Comparison of ENCODE assay signal across 10 mouse cellular contexts in the genomic region with DNA sequence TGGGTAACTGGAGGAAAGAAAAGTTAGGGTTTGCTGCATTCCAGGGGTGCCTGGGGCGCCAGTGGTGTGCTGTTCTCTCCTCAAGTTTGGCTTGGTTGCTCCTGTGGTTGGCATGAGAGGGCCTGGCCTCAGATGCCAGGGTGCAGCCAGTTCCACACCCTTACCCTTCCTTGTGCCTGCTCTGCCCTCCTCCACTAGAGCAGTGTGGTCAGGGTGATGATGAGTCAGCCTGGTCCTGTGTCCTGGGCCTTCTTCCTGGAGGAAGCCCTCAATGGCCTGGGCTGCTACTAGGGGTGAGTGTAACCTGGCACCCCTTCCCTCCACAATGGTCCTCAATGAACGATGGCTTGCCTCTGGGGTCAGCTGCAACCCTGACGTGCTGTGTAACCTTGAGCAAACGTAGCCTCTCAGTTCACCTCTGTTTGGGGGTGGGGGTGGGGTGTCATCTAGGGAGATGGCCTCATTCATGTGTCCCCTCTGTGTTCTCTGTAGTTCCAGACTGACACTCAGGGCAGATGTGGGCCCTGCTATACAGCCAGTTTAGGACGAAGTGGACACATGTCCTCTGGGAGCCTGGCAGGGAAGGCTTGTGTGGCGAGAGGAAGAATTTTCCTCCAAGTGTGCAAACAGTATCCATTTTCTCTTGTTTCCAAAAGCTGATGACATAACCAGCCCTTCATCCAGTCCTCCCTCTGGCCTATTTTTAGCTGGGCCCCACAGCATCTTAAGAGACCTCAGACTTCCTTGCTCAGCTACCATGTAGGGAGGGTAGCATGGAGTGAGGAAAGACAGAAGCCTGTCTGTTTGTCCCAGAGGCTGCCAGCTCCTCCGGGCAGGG. TPM values are rescaled to one million over a fixed set of nuclear protein-coding genes. Genes with fewer than 3 reads are reported as not detected.
DNase-seq lines count a peak whose midpoint lies in the region; ATAC-seq and TF ChIP-seq lines count a peak whose summit lies in the region.
"Had no signal": no experiment of that assay in that cellular context is flagged by ENCODE, and none has a peak within 500 bp of the region (broad histone marks: within the 10 kb centered on the region; RNA-seq: fewer than 3 reads in every experiment).

No protein-coding gene starts in this region.

- TF ChIP-seq CTCF in heart, adult 2 months (IDR thresholded peaks at IDR 0.05) = no peak
- TF ChIP-seq CTCF in intestine, postnatal 0 days (IDR thresholded peaks at IDR 0.05; ENCODE audit: low read depth) = no peak

- WGBS in heart, adult 2 months = 29% methylated on average over 7 of the region's 7 CpGs
- WGBS in neural tube, embryonic 11.5 days = 59% methylated on average over 7 of the region's 7 CpGs
- WGBS in intestine, postnatal 0 days = 61% methylated on average over 7 of the region's 7 CpGs
- WGBS in forebrain, embryonic 14.5 days = 79% methylated on average over 7 of the region's 7 CpGs

- intact Hi-C loops in heart, adult 2 months (cut with DNase I) = no loop called here

- H3K9ac ChIP-seq in heart, adult 2 months (ENCODE audit: low read depth, low read length) = peak overlapping the region; percentile 24; the same call in 1 of the 2 replicates
- no peak overlapping the region for H3K9ac ChIP-seq in neural tube, embryonic 11.5 days (ENCODE audit: low read length)
- no peak overlapping the region for H3K9ac ChIP-seq in intestine, postnatal 0 days (ENCODE audit: low read depth, low read length)
- H3K9ac ChIP-seq in forebrain, embryonic 14.5 days (ENCODE audit: low read length) = no peak overlapping the region

- no peaks in the 10 kb centered on the region for H3K27me3 ChIP-seq in heart, adult 2 months (ENCODE audit: control insufficient read depth, insufficient read depth, low read length)
- H3K27me3 ChIP-seq in neural tube, embryonic 11.5 days (ENCODE audit: control insufficient read depth, insufficient read depth, low read length) = no peaks in the 10 kb centered on the region
- H3K27me3 ChIP-seq in intestine, postnatal 0 days (replicated peaks; ENCODE audit: control insufficient read depth, insufficient read depth, low read length) = peaks cover 6% of the 10 kb centered on the region; the same call in 1 of the 2 replicates
- no peaks in the 10 kb centered on the region for H3K27me3 ChIP-seq in forebrain, embryonic 14.5 days (replicated peaks; ENCODE audit: control insufficient read depth, insufficient read depth, low read length)

- no peaks in the 10 kb centered on the region for H3K79me2 ChIP-seq in heart, adult 2 months (replicated peaks; ENCODE audit: control insufficient read depth, insufficient read depth, low read length)

- no peak for TF ChIP-seq EP300 in heart, adult 2 months (IDR thresholded peaks at IDR 0.05; ENCODE audit: insufficient read depth, low read depth, low read length)

- H3K9me3 ChIP-seq in neural tube, embryonic 11.5 days (ENCODE audit: control insufficient read depth, low read length) = no peaks in the 10 kb centered on the region
- H3K9me3 ChIP-seq in intestine, postnatal 0 days (ENCODE audit: control insufficient read depth) = no peaks in the 10 kb centered on the region
- no peaks in the 10 kb centered on the region for H3K9me3 ChIP-seq in forebrain, embryonic 14.5 days (replicated peaks; ENCODE audit: control insufficient read depth, low read length)

- no peak overlapping the region for H3K4me3 ChIP-seq in heart, adult 2 months
- no peak overlapping the region for H3K4me3 ChIP-seq in neural tube, embryonic 11.5 days (ENCODE audit: low read depth, low read length)
- no peak overlapping the region for H3K4me3 ChIP-seq in intestine, postnatal 0 days (ENCODE audit: low read depth, low read length)
- H3K4me3 ChIP-seq in forebrain, embryonic 14.5 days (ENCODE audit: low read depth, low read length) = no peak overlapping the region
- H3K4me3 ChIP-seq: erythroblast, embryonic 14.5 days had no signal

- no peaks in the 10 kb centered on the region for H3K36me3 ChIP-seq in heart, adult 2 months (ENCODE audit: control insufficient read depth, insufficient read depth, low read length)
- no peaks in the 10 kb centered on the region; the same call in 1 of the 2 replicates for H3K36me3 ChIP-seq in neural tube, embryonic 11.5 days (ENCODE audit: control insufficient read depth, insufficient read depth, low read length)
- peaks cover 10% of the 10 kb centered on the region for H3K36me3 ChIP-seq in intestine, postnatal 0 days (ENCODE audit: control insufficient read depth, insufficient read depth)
- H3K36me3 ChIP-seq in forebrain, embryonic 14.5 days (ENCODE audit: control insufficient read depth, insufficient read depth, low read length) = no peaks in the 10 kb centered on the region

- H3K4me2 ChIP-seq in neural tube, embryonic 11.5 days (ENCODE audit: low read depth) = no peak overlapping the region
- no peak overlapping the region for H3K4me2 ChIP-seq in intestine, postnatal 0 days (replicated peaks; ENCODE audit: low read depth)
- H3K4me2 ChIP-seq in forebrain, embryonic 14.5 days (ENCODE audit: low read length) = no peak overlapping the region

- ATAC-seq in neural tube, embryonic 11.5 days (ENCODE audit: insufficient read depth, low FRiP score, low TSS enrichment) = no peak
- no peak for ATAC-seq in intestine, postnatal 0 days
- no peak for ATAC-seq in forebrain, embryonic 14.5 days

- peaks cover 32% of the 10 kb centered on the region for H3K4me1 ChIP-seq in heart, adult 2 months (ENCODE audit: control insufficient read depth, insufficient read depth, low read length)
- H3K4me1 ChIP-seq in neural tube, embryonic 11.5 days (ENCODE audit: control insufficient read depth, insufficient read depth, low read length) = peaks cover 32% of the 10 kb centered on the region
- H3K4me1 ChIP-seq in intestine, postnatal 0 days (replicated peaks; ENCODE audit: control insufficient read depth, insufficient read depth, low read length) = peaks cover 14% of the 10 kb centered on the region
- peaks cover 25% of the 10 kb centered on the region for H3K4me1 ChIP-seq in forebrain, embryonic 14.5 days (ENCODE audit: control insufficient read depth, insufficient read depth, low read length)

- TF ChIP-seq POLR2A in heart, adult 2 months (IDR thresholded peaks at IDR 0.05; ENCODE audit: insufficient read depth, low read depth, low read length) = no peak

- DNase-seq in heart, adult 2 months = peak in 1 of 2 experiments; percentile 39
- DNase-seq in heart, adult 9 months (ENCODE audit: low spot score in 2 of 2) = no peak
- no peak for DNase-seq in neural tube, embryonic 11.5 days (ENCODE audit: low spot score)
- no peak for DNase-seq in neural tube, embryonic 10.5 days (ENCODE audit: extremely low spot score, low spot score)
- DNase-seq in testis, postnatal 14 days (ENCODE audit: low spot score) = peak; percentile 42
- no peak for DNase-seq in cerebellum, postnatal 14 days
- DNase-seq in forebrain, embryonic 14.5 days (ENCODE audit: low spot score) = no peak

- H3K27ac ChIP-seq in heart, adult 2 months = peak overlapping the region; percentile 84
- H3K27ac ChIP-seq in neural tube, embryonic 11.5 days (ENCODE audit: low read depth, low read length) = 0 out of 2 replicates have a peak overlapping the region, but pooled peaks have one; percentile 55
- H3K27ac ChIP-seq in intestine, postnatal 0 days (ENCODE audit: low read depth, low read length) = peak overlapping the region; percentile 63
- no peak overlapping the region for H3K27ac ChIP-seq in forebrain, embryonic 14.5 days (ENCODE audit: low read depth, low read length)

RNA-seq across cellular contexts. Expression of a gene that starts 1.2 kb away (rescaled TPM):
- total RNA-seq in heart, adult 2 months (2021) = not detected
- polyA plus RNA-seq in heart, adult 2 months (2012; rRNA removed) = 0.06 TPM in 1 of 2 replicates, not detected in the other
- polyA plus RNA-seq in neural tube, embryonic 11.5 days (2014; fragmentation: Nextera tagmentation; extraction: Ambion mirVana) = not detected in 2 replicates
- polyA plus RNA-seq in intestine, postnatal 0 days (2015; fragmentation: Nextera tagmentation; extraction: Ambion mirVana) = not detected in 2 replicates
- polyA plus RNA-seq in forebrain, embryonic 14.5 days (2014; fragmentation: Nextera tagmentation; extraction: Ambion mirVana) = not detected in 2 replicates
- total RNA-seq: left cerebral cortex, postnatal 14 days had no signal

RNA-seq across cellular contexts. Expression of a gene that starts 20.9 kb away (rescaled TPM):
- 10 to 100 TPM; 79.7 to 96.7 TPM for total RNA-seq in heart, adult 2 months (2021)
- polyA plus RNA-seq in heart, adult 2 months (2012; rRNA removed) = 120 and 149 TPM in 2 replicates
- polyA plus RNA-seq in neural tube, embryonic 11.5 days (2014; fragmentation: Nextera tagmentation; extraction: Ambion mirVana) = 13.9 and 16.2 TPM in 2 replicates
- 3.5 and 3.9 TPM in 2 replicates for polyA plus RNA-seq in intestine, postnatal 0 days (2015; fragmentation: Nextera tagmentation; extraction: Ambion mirVana)
- polyA plus RNA-seq in forebrain, embryonic 14.5 days (2014; fragmentation: Nextera tagmentation; extraction: Ambion mirVana) = 18.6 and 21.6 TPM in 2 replicates

RNA-seq across cellular contexts. Expression of a gene that starts 51.6 kb away (rescaled TPM):
- total RNA-seq in heart, adult 2 months (2021) = not detected
- not detected in 2 replicates for polyA plus RNA-seq in heart, adult 2 months (2012; rRNA removed)
- polyA plus RNA-seq in neural tube, embryonic 11.5 days (2014; fragmentation: Nextera tagmentation; extraction: Ambion mirVana) = not detected in 2 replicates
- not detected in 2 replicates for polyA plus RNA-seq in intestine, postnatal 0 days (2015; fragmentation: Nextera tagmentation; extraction: Ambion mirVana)
- not detected in 2 replicates for polyA plus RNA-seq in forebrain, embryonic 14.5 days (2014; fragmentation: Nextera tagmentation; extraction: Ambion mirVana)
- total RNA-seq: left cerebral cortex, postnatal 14 days had no signal
- polyA plus RNA-seq: erythroblast, embryonic 14.5 days had no signal
